Mouse (Mus musculus): ENCODE measurements around the gene Cdr2. TPM values are rescaled to one million over a fixed set of nuclear protein-coding genes. Genes with fewer than 3 reads are reported as not detected.
"Not testable (repeated sequence)": the region's sequence is repeated elsewhere in the genome, so short reads cannot be mapped to it uniquely, and the experiment has no call there.

Gene Cdr2
- polyA plus RNA-seq, 1 experiment from 2014 or later = 9.0 TPM

- Histone ChIP-seq H3K4me1 (replicated peaks; ENCODE audit: control insufficient read depth, insufficient read depth, low read length) (peaks cover 9% of the 10 kb centered on the region), H3K36me3 (ENCODE audit: control insufficient read depth, insufficient read depth) (no peaks in the 10 kb centered on the region), H3K27me3 (replicated peaks; ENCODE audit: control insufficient read depth, insufficient read depth, low read length) (no peaks in the 10 kb centered on the region), H3K4me2 (ENCODE audit: low read length) (peak within 1 kb of the TSS; percentile 82), H3K9ac (replicated peaks; ENCODE audit: low read depth, low read length) (peak within 1 kb of the TSS; percentile 85), H3K9me3 (ENCODE audit: control insufficient read depth, low read length) (no peaks in the 10 kb centered on the region), H3K4me3 (replicated peaks; ENCODE audit: low read length) (peak within 1 kb of the TSS; percentile 91), H3K27ac (ENCODE audit: low read length) (peak within 1 kb of the TSS; percentile 74)
- WGBS = under 1% methylated on average over 94 of the region's 102 CpGs
- ATAC-seq = peak; percentile 95
Measured at GRCm38 (mm10) chr7:120917592-120918461, 64.3 kb downstream of the Cdr2 start, which contains the start of gene Polr3e. Gene Polr3e, plus strand, starts transcription at chr7:120917744.

- Histone ChIP-seq H3K4me3 (replicated peaks; ENCODE audit: low read length) (peak overlapping the region; percentile 91), H3K9ac (replicated peaks; ENCODE audit: low read depth, low read length) (no peak overlapping the region), H3K36me3 (ENCODE audit: control insufficient read depth, insufficient read depth) (no peaks in the 10 kb centered on the region), H3K4me1 (replicated peaks; ENCODE audit: control insufficient read depth, insufficient read depth, low read length) (peaks cover 9% of the 10 kb centered on the region), H3K9me3 (ENCODE audit: control insufficient read depth, low read length) (no peaks in the 10 kb centered on the region), H3K4me2 (ENCODE audit: low read length) (peak overlapping the region; percentile 18; the same call in 1 of the 2 replicates), H3K27me3 (replicated peaks; ENCODE audit: control insufficient read depth, insufficient read depth, low read length) (no peaks in the 10 kb centered on the region), H3K27ac (ENCODE audit: low read length) (no peak overlapping the region)
- ATAC-seq = no peak; the same call in 1 of the 2 replicates
- 9% methylated on average over 12 of the region's 12 CpGs for WGBS
Measured at GRCm38 (mm10) chr7:120917279-120917591, 64.9 kb downstream of the Cdr2 start.

GRCm38 (mm10) chr7:120916262-120916875 lies 65.7 kb downstream of the Cdr2 start:
- no peak overlapping the region for H3K27ac ChIP-seq (ENCODE audit: low read length)
- H3K4me2 ChIP-seq (ENCODE audit: low read length) = no peak overlapping the region
- H3K9me3 ChIP-seq (ENCODE audit: control insufficient read depth, low read length) = no peaks in the 10 kb centered on the region
- ATAC-seq = no peak
- no peak overlapping the region for H3K4me3 ChIP-seq (replicated peaks; ENCODE audit: low read length)
- no peak overlapping the region for H3K9ac ChIP-seq (replicated peaks; ENCODE audit: low read depth, low read length)
- WGBS = 22% methylated on average over 11 of the region's 11 CpGs
- peaks cover 9% of the 10 kb centered on the region for H3K4me1 ChIP-seq (replicated peaks; ENCODE audit: control insufficient read depth, insufficient read depth, low read length)
- no peaks in the 10 kb centered on the region for H3K27me3 ChIP-seq (replicated peaks; ENCODE audit: control insufficient read depth, insufficient read depth, low read length)
- H3K36me3 ChIP-seq (ENCODE audit: control insufficient read depth, insufficient read depth) = no peaks in the 10 kb centered on the region

GRCm38 (mm10) chr7:120913332-120913731 lies 68.8 kb downstream of the Cdr2 start:
- Histone ChIP-seq H3K27ac (ENCODE audit: low read length) (no peak overlapping the region), H3K27me3 (replicated peaks; ENCODE audit: control insufficient read depth, insufficient read depth, low read length) (no peaks in the 10 kb centered on the region), H3K4me2 (ENCODE audit: low read length) (no peak overlapping the region), H3K36me3 (ENCODE audit: control insufficient read depth, insufficient read depth) (no peaks in the 10 kb centered on the region), H3K4me3 (replicated peaks; ENCODE audit: low read length) (no peak overlapping the region), H3K4me1 (replicated peaks; ENCODE audit: control insufficient read depth, insufficient read depth, low read length) (peaks cover 2% of the 10 kb centered on the region), H3K9me3 (ENCODE audit: control insufficient read depth, low read length) (no peaks in the 10 kb centered on the region), H3K9ac (replicated peaks; ENCODE audit: low read depth, low read length) (no peak overlapping the region)
- no peak for ATAC-seq
- 47% methylated on average over 1 of the region's 1 CpGs for WGBS

GRCm38 (mm10) chr7:120911268-120911667 lies 70.8 kb downstream of the Cdr2 start:
- not testable (repeated sequence) for H3K27me3 ChIP-seq (replicated peaks; ENCODE audit: control insufficient read depth, insufficient read depth, low read length)
- 90% methylated on average over 6 of the region's 6 CpGs for WGBS

GRCm38 (mm10) chr7:120910172-120910571 lies 71.9 kb downstream of the Cdr2 start:
- not testable (repeated sequence) for H3K4me1 ChIP-seq (replicated peaks; ENCODE audit: control insufficient read depth, insufficient read depth, low read length); H3K9me3 ChIP-seq (ENCODE audit: control insufficient read depth, low read length); H3K27me3 ChIP-seq (replicated peaks; ENCODE audit: control insufficient read depth, insufficient read depth, low read length); H3K36me3 ChIP-seq (ENCODE audit: control insufficient read depth, insufficient read depth); ATAC-seq; H3K4me3 ChIP-seq (replicated peaks; ENCODE audit: low read length); H3K9ac ChIP-seq (replicated peaks; ENCODE audit: low read depth, low read length); H3K27ac ChIP-seq (ENCODE audit: low read length); H3K4me2 ChIP-seq (ENCODE audit: low read length)
- WGBS = 64% methylated on average over 3 of the region's 3 CpGs

More at GRCm38 (mm10) chr7:120911268-120911667, 70.8 kb downstream of the Cdr2 start:
- not testable (repeated sequence) for H3K4me3 ChIP-seq (replicated peaks; ENCODE audit: low read length); H3K9me3 ChIP-seq (ENCODE audit: control insufficient read depth, low read length); H3K36me3 ChIP-seq (ENCODE audit: control insufficient read depth, insufficient read depth); H3K27ac ChIP-seq (ENCODE audit: low read length); ATAC-seq; H3K4me2 ChIP-seq (ENCODE audit: low read length); H3K4me1 ChIP-seq (replicated peaks; ENCODE audit: control insufficient read depth, insufficient read depth, low read length); H3K9ac ChIP-seq (replicated peaks; ENCODE audit: low read depth, low read length)

Other genes with a start within 250 kb of the Cdr2 start
- 0.91 and 2.0 TPM in 2 replicates for gene Vwa3a, start 243.0 kb downstream of the Cdr2 start, polyA plus RNA-seq (2015; fragmentation: Nextera tagmentation; extraction: Ambion mirVana)
- gene Gm5737, start 169.9 kb downstream of the Cdr2 start, polyA plus RNA-seq (2015; fragmentation: Nextera tagmentation; extraction: Ambion mirVana) = not detected in 2 replicates
- 38.9 and 40.3 TPM in 2 replicates for gene Eef2k, start 139.5 kb downstream of the Cdr2 start, polyA plus RNA-seq (2015; fragmentation: Nextera tagmentation; extraction: Ambion mirVana)
- gene Polr3e, start 64.6 kb downstream of the Cdr2 start, polyA plus RNA-seq (2015; fragmentation: Nextera tagmentation; extraction: Ambion mirVana) = 32.6 and 34.5 TPM in 2 replicates
- 0.17 TPM in 1 of 2 replicates, not detected in the other for gene Mfsd13b, start 197 bp upstream of the Cdr2 start, polyA plus RNA-seq (2015; fragmentation: Nextera tagmentation; extraction: Ambion mirVana)
- gene Mettl9, start 52.1 kb upstream of the Cdr2 start, polyA plus RNA-seq (2015; fragmentation: Nextera tagmentation; extraction: Ambion mirVana) = 207 and 229 TPM in 2 replicates
- gene Igsf6, start 92.3 kb upstream of the Cdr2 start, polyA plus RNA-seq (2015; fragmentation: Nextera tagmentation; extraction: Ambion mirVana) = 0.77 and 1.0 TPM in 2 replicates
- gene Otoa, start 99.3 kb upstream of the Cdr2 start, polyA plus RNA-seq (2015; fragmentation: Nextera tagmentation; extraction: Ambion mirVana) = not detected in 2 replicates

Measured in forebrain, embryonic 16.5 days (tissue).